Mouse (Mus musculus) neural tube, embryonic 13.5 days (tissue): ENCODE measurements around the gene Kri1. TPM values are rescaled to one million over a fixed set of nuclear protein-coding genes. Genes with fewer than 3 reads are reported as not detected.

ENCODE experiments used
- ATAC-seq: fragments of 200-750 bp; cut with Nextera tagmentation; 2 replicates; pipeline ENCODE4 v1.8.0; 2017; ENCODE audit warnings: low read depth, mild to moderate bottlenecking, moderate TSS enrichment, moderate library complexity
- H3K27ac ChIP-seq: fragments of 300-500 bp; sonication (generic); replicated peaks from 2 replicates; pipeline ENCODE4 v1.5.1; 2015; ENCODE audit warnings: moderate library complexity, mild to moderate bottlenecking, inconsistent platforms
- H3K27me3 ChIP-seq: fragments of 300-500 bp; sonication (generic); 2 replicates; pipeline ENCODE4 v1.6.1; 2015; ENCODE audit warnings: mild to moderate bottlenecking, inconsistent platforms
- H3K36me3 ChIP-seq: fragments of 300-500 bp; sonication (generic); 2 replicates; pipeline ENCODE4 v1.6.1; 2015; ENCODE audit warnings: mild to moderate bottlenecking, inconsistent platforms
- H3K4me1 ChIP-seq: fragments of 300-500 bp; sonication (generic); replicated peaks from 2 replicates; pipeline ENCODE4 v1.6.1; 2015; ENCODE audit warnings: inconsistent platforms
- H3K4me2 ChIP-seq: fragments of 300-500 bp; sonication (generic); 2 replicates; pipeline ENCODE4 v1.6.1; 2015; ENCODE audit warnings: inconsistent platforms, mild to moderate bottlenecking, moderate library complexity
- H3K4me3 ChIP-seq: fragments of 300-500 bp; sonication (generic); 2 replicates; pipeline ENCODE4 v1.5.1; 2015; ENCODE audit warnings: mild to moderate bottlenecking, inconsistent platforms
- H3K9ac ChIP-seq: fragments of 300-500 bp; sonication (generic); 2 replicates; pipeline ENCODE4 v1.6.1; 2015; ENCODE audit warnings: moderate library complexity, mild to moderate bottlenecking, inconsistent platforms
- H3K9me3 ChIP-seq: fragments of 300-500 bp; sonication (generic); 2 replicates; pipeline ENCODE4 v1.6.1; 2016; ENCODE audit warnings: inconsistent platforms
- WGBS: fragments of 180-500 bp; shearing (Covaris S2); methylation state at CpG from one replicate; pipeline ENCODE4 v1.1.7; 2015; 5-methylcytosine and 5-hydroxymethylcytosine counted together
- polyA plus RNA-seq: library from polyadenylated mRNA; unstranded; fragments of >200 nt; fragmentation: Nextera tagmentation; extraction: Ambion mirVana; gene quantifications from 2 replicates; pipeline ENCODE4 v1.2.1, GENCODE M21; 2015

Gene Kri1
- polyA plus RNA-seq = 11.1 and 15.1 TPM in 2 replicates

DNA sequence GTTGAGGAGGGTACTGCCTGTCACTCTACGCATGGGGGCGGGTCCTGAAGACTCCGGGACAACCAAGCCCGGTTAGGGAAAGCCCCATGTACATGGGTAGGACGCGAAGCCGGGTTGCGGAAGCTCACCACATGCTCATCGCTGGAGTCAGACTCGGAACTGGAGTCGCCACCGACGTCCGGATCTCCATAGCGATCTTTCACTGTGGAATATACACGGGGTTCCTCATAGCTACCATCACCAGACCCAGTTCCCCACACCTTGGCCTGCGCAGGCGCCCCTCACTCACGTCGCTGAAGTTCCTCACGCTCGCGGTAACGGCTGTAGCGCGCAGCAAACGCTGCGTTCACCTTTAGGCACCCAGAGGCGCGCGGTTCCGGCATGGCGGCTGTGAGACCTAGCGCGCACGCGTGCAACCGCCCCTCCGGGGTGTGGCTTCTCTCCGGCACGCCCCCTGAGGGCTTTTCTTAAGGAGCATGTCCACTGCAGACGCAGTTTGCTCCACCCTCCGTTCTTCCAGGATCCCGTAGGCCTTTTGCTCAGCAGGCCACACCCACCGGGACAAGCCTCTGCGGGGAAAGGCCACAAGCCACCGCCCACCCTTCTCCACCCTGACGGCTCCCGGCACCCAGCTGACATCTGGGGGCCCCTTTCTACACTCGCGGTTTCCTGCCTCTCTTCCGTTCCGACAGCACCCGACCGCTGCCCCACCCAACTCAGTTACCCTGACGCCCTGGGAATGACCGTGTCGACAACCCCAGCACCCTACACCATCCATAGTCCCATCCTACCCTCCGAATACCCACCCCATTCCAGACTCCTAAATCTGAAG is at the start of gene Kri1:
Gene Kri1, minus strand, starts transcription at position 399 of the 832 bp plus-strand sequence.
- peak; percentile 70 for ATAC-seq
- Histone ChIP-seq H3K27me3 (no peaks in the 10 kb centered on the region), H3K9me3 (no peaks in the 10 kb centered on the region), H3K36me3 (peaks cover 22% of the 10 kb centered on the region), H3K4me1 (peaks cover 44% of the 10 kb centered on the region), H3K4me3 (peak within 1 kb of the TSS; percentile 81), H3K4me2 (peak within 1 kb of the TSS; percentile 86), H3K9ac (peak within 1 kb of the TSS; percentile 80), H3K27ac (peak within 1 kb of the TSS; percentile 89)
- WGBS = under 1% methylated on average over 59 of the region's 59 CpGs

DNA sequence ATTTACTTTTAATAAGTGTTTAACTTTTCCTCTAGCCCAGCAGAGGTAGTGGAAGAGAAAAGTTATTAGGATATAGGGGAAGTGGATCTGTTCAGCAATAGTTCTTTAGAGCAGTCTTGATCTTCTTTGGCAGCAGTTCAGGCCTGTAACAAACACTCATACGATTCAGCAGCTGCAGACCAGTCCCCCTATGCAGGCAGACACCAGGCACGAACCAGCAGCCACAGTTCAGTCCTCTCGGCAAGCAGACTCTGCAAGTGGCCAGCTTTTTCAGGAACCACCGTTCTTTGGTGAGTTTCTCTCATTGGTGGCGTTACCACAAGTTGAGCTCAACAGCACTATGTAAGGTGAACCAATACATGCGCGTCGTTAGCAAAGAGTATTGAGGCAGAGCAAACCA is 48.7 kb upstream of the Kri1 start:
- Histone ChIP-seq H3K27ac (no peak overlapping the region), H3K4me3 (no peak overlapping the region), H3K27me3 (no peaks in the 10 kb centered on the region), H3K9ac (no peak overlapping the region), H3K4me1 (peaks cover 22% of the 10 kb centered on the region), H3K36me3 (peaks cover 16% of the 10 kb centered on the region), H3K9me3 (no peaks in the 10 kb centered on the region), H3K4me2 (no peak overlapping the region)
- whole genome bisulfite sequencing = 86% methylated on average over 8 of the region's 8 CpGs
- ATAC-seq = no peak

- Histone ChIP-seq H3K4me2 (no peak overlapping the region), H3K9me3 (no peaks in the 10 kb centered on the region), H3K4me1 (peaks cover 23% of the 10 kb centered on the region), H3K36me3 (peaks cover 12% of the 10 kb centered on the region), H3K27me3 (no peaks in the 10 kb centered on the region), H3K4me3 (no peak overlapping the region), H3K9ac (no peak overlapping the region), H3K27ac (no peak overlapping the region)
- WGBS = 84% methylated on average over 4 of the region's 4 CpGs
- ATAC-seq = no peak
These were observed 47.6 kb upstream of the Kri1 start for GRCm38 (mm10) chr9:21335391-21335790.

DNA sequence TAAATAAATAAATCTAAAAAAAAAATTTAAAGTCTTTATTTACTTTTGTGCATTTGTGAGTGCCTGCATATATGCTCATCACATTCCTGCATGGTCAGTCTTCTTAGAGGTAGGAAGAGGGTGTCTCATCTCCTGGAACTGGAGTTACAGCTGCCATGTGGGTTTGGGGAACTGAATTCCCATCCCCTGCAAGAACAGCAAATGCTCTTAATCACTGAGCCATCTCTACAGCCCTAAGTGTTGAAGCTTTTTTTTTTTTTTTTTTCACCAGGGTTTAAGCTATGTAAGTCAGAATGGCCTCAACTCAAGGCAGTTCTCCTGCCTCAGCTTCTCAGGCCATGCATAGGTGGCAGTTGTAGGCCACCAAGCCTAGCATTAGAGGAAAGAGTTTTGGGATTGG is 47.0 kb upstream of the Kri1 start:
- ATAC-seq = no peak
- Histone ChIP-seq H3K4me3 (no peak overlapping the region), H3K4me2 (no peak overlapping the region), H3K27ac (no peak overlapping the region), H3K9me3 (no peaks in the 10 kb centered on the region), H3K36me3 (0 out of 2 replicates have a peak, but pooled peaks cover 6% of the 10 kb centered on the region), H3K4me1 (peaks cover 23% of the 10 kb centered on the region), H3K9ac (no peak overlapping the region), H3K27me3 (no peaks in the 10 kb centered on the region)

- Histone ChIP-seq H3K27ac (no peak overlapping the region), H3K27me3 (no peaks in the 10 kb centered on the region), H3K9me3 (no peaks in the 10 kb centered on the region), H3K4me2 (no peak overlapping the region), H3K36me3 (no peaks in the 10 kb centered on the region), H3K9ac (no peak overlapping the region), H3K4me1 (peaks cover 23% of the 10 kb centered on the region), H3K4me3 (no peak overlapping the region)
- ATAC-seq = no peak
- WGBS = 92% methylated on average over 1 of the region's 1 CpGs
These were observed 45.8 kb upstream of the Kri1 start for GRCm38 (mm10) chr9:21333523-21333922.

- H3K9me3 ChIP-seq = no peaks in the 10 kb centered on the region
- H3K4me2 ChIP-seq = no peak overlapping the region
- no peak overlapping the region for H3K27ac ChIP-seq
- H3K36me3 ChIP-seq = no peaks in the 10 kb centered on the region
- peaks cover 17% of the 10 kb centered on the region for H3K4me1 ChIP-seq
- H3K9ac ChIP-seq = 0 out of 2 replicates have a peak overlapping the region, but pooled peaks have one; percentile 1
- WGBS = 28% methylated on average over 9 of the region's 9 CpGs
- no peaks in the 10 kb centered on the region for H3K27me3 ChIP-seq
- no peak overlapping the region for H3K4me3 ChIP-seq
- ATAC-seq = no peak
These were observed 44.6 kb upstream of the Kri1 start for GRCm38 (mm10) chr9:21332161-21333061.

GRCm38 (mm10) chr9:21331365-21332140 is 43.8 kb upstream of the Kri1 start:
- WGBS = 86% methylated on average over 12 of the region's 12 CpGs
- H3K36me3 ChIP-seq = no peaks in the 10 kb centered on the region
- no peak overlapping the region for H3K4me3 ChIP-seq
- peaks cover 17% of the 10 kb centered on the region for H3K4me1 ChIP-seq
- no peaks in the 10 kb centered on the region for H3K9me3 ChIP-seq
- no peaks in the 10 kb centered on the region for H3K27me3 ChIP-seq
- no peak for ATAC-seq
- no peak overlapping the region for H3K9ac ChIP-seq
- no peak overlapping the region for H3K27ac ChIP-seq
- H3K4me2 ChIP-seq = no peak overlapping the region

DNA sequence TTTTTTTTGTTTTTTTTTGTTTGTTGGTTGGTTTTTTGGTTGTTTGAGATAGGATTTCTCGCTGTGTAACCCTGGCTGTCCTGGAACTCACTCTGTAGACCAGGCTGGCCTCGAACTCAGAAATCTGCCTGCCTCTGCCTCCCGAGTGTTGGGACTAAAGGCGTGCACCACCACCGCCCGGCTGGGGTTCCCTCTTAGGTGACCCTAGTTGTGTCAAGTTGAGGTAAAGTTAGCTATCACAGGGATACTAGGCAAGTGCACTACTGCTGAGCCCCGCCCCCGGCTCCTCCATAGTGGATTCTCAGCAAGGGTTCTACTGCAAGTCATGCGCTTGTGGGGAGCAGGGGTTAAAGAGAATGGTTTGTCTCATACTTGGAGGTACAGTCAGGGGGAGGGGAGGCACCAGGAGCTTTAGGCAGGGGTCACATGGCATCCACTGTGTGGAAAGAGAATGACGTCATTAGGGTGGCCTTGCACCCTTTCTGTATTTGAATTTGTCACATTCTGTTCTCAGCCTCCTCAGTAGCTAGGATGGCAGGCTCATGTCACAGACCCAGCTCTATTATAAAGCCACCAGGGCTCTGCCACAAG is 42.0 kb upstream of the Kri1 start:
- Histone ChIP-seq H3K9me3 (no peaks in the 10 kb centered on the region), H3K27ac (no peak overlapping the region; the same call in 1 of the 2 replicates), H3K4me3 (no peak overlapping the region), H3K27me3 (no peaks in the 10 kb centered on the region), H3K4me1 (peaks cover 17% of the 10 kb centered on the region), H3K9ac (no peak overlapping the region), H3K36me3 (no peaks in the 10 kb centered on the region; the same call in 1 of the 2 replicates), H3K4me2 (no peak overlapping the region)
- 92% methylated on average over 10 of the region's 10 CpGs for WGBS
- no peak for ATAC-seq

GRCm38 (mm10) chr9:21329041-21329440 is 41.3 kb upstream of the Kri1 start:
- no peaks in the 10 kb centered on the region for H3K27me3 ChIP-seq
- H3K9ac ChIP-seq = no peak overlapping the region
- H3K27ac ChIP-seq = no peak overlapping the region
- no peak overlapping the region for H3K4me2 ChIP-seq
- no peak overlapping the region for H3K4me3 ChIP-seq
- H3K4me1 ChIP-seq = peaks cover 17% of the 10 kb centered on the region
- H3K36me3 ChIP-seq = no peaks in the 10 kb centered on the region; the same call in 1 of the 2 replicates
- ATAC-seq = no peak
- H3K9me3 ChIP-seq = no peaks in the 10 kb centered on the region
- WGBS = 74% methylated on average over 3 of the region's 5 CpGs

- ATAC-seq = no peak
These were observed 40.3 kb upstream of the Kri1 start for GRCm38 (mm10) chr9:21328041-21328440.

DNA sequence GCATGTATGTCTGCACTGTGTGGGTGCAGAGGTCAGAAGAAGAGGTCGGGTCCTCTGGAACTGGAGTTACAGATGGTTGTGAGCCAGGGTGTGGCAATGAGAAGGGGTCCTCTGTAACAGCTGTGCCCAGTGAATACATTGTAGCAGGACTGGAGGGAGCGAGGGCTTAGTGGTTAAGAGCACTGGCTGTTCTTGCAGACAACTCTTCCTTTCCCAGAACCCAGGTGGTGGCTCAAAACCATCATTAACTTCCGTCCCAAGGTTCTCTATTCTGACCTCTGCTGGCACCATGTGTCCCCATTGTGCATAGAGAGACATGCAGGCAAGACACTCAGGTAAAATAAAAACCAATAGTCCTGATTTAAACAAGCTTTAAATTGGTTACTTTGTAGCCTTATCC is 39.8 kb upstream of the Kri1 start:
- Histone ChIP-seq H3K4me1 (peaks cover 19% of the 10 kb centered on the region), H3K4me2 (no peak overlapping the region), H3K27me3 (no peaks in the 10 kb centered on the region), H3K4me3 (no peak overlapping the region), H3K27ac (no peak overlapping the region), H3K36me3 (no peaks in the 10 kb centered on the region; the same call in 1 of the 2 replicates), H3K9me3 (no peaks in the 10 kb centered on the region), H3K9ac (no peak overlapping the region)
- 70% methylated on average over 3 of the region's 3 CpGs for WGBS
- ATAC-seq = no peak

More at GRCm38 (mm10) chr9:21328041-21328440, 40.3 kb upstream of the Kri1 start:
- no peaks in the 10 kb centered on the region for H3K9me3 ChIP-seq
- WGBS = 75% methylated on average over 3 of the region's 3 CpGs
- no peak overlapping the region for H3K9ac ChIP-seq
- no peak overlapping the region for H3K4me3 ChIP-seq
- no peaks in the 10 kb centered on the region; the same call in 1 of the 2 replicates for H3K36me3 ChIP-seq
- H3K27ac ChIP-seq = no peak overlapping the region
- H3K4me1 ChIP-seq = peaks cover 24% of the 10 kb centered on the region
- no peak overlapping the region for H3K4me2 ChIP-seq
- H3K27me3 ChIP-seq = no peaks in the 10 kb centered on the region
